Mouse (Mus musculus): ENCODE results near the gene Rsrc1. TPM values are rescaled to one million over a fixed set of nuclear protein-coding genes. Genes with fewer than 3 reads are reported as not detected.

The Rsrc1 gene
- 16.8 and 23.4 TPM in 2 replicates for polyA plus RNA-seq (2012)

DNA sequence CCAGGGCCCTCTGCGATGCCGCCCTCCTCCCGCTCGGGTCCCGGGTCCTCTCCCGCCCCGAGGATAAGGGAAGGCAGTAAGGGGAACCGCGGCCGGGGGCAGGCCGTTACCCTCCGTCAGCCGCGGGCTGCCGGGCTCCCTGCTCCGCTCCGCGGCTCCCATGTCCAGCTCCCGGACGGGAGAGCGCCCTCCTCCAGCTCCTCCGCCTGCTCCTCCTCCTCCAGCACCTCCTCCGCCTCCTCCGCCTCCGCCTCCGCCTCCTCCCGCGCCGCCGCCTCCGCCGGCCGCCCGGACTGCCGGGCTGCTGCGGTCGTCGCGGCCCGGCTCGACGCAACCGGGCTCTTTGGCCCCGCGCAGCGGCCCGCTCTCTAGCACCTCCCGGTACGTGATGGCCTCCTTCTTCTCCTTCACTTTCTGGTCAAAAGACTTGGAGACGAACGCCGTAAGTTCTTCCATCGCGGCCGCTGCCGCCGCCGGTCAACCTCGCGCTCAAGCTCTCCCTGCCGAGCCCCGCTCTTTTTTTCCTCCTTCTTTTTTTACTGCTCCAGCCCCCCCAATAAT is at the start of gene Rsrc1:
Gene Rsrc1, plus strand, starts transcription at position 290 of the 561 bp plus-strand sequence.
- TF ChIP-seq GATA1 (IDR thresholded peaks at IDR 0.05; ENCODE audit: low read length): no peak

DNA sequence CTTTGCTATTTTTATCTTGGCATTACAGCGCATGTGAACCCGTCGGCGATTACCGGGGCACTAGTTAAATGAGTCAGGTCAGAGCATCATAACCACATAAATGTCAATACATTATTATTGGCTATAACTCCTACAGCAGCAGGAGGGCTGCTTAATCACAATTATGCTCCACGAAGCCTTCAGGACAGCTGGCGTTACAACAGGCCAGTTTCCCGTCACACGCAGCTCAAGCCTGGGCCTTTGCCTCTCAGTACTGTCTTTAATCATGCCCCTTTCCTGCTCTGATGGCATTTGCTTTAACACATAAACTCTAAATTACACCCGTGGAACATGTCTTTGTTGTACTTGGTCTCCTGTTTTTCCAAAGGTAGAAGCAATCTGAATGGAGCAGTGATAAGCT is 41.5 kb upstream of the Rsrc1 start:
- TF ChIP-seq GATA1 (IDR thresholded peaks at IDR 0.05; ENCODE audit: low read length): no peak

DNA sequence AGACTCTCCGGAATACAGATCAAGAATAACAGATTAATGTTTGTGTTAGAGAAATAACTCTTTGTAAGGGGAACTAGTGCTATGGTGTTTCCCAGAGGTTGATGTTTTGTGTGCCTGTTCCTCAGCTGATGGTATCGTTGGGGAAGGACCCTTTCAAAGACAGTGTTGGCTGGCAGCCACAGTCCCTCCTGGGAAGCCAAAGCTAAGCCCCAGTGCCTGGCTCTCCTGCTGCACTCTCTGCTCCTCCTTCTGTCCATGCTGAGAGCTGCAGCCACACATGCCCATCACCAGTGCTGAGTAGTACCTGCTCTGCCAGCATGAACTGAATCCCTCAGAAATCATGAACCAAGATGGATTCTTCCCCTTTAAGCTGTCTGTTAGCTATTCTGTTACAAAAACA is 26.1 kb upstream of the Rsrc1 start:
- no peak for TF ChIP-seq GATA1 (IDR thresholded peaks at IDR 0.05; ENCODE audit: low read length)

DNA sequence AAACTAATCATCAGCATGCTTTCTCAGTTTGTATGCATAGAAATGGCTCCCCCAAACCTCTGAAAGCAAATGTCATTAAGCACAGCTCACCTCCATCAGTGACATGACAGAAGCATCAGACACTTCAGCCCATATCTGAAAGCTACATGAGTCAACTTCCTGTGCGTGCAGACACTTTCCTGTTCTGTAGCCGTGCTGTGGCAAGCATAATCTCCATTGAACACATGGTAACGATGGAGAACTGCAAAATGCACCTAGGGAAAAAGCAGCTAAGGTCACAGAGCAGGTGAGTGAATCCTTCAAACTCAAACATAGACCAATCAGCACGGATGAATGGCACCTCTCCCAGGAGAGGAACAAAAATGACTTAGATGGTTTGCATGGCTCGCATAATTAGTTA is 21.2 kb upstream of the Rsrc1 start:
- TF ChIP-seq GATA1 (IDR thresholded peaks at IDR 0.05; ENCODE audit: low read length): no peak

DNA sequence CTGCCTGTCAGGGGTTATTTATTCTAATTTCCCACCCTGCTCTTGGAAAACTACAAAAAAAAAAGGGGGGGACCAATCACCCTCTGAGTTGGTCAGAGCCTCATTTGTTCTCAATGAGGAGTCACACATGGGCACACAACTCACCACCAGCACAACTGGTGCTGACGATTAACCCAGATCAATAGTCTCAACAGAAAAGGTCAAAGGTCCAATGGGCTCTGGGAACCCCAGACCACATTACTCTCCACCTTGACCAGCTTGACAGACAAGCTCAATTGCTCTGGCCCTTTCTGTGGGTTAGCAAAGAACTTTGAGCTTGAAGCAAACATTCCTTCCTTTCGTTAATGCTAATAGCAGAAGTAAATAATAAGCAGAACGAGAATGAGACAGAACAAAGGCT is 16.3 kb upstream of the Rsrc1 start:
- no peak for TF ChIP-seq GATA1 (IDR thresholded peaks at IDR 0.05; ENCODE audit: low read length)

DNA sequence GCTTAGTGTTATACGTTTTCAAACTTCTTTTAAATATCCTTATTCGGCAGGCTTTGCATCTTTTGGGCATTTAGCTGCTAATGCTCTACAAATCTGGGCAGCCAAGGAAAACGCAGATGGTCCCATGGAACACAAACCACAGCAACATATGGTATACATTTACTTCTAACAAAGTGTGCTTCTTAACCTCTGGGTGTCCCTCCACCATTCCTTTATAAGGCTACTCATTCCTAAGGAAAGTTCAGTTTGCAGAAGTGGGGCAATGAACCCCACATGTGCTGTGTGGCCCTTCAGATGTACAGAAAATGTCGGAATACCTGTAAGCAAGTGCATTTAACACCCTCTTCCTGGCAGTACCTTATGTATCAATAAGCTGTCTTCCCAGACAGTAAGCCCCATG is 13.7 kb upstream of the Rsrc1 start:
- no peak for TF ChIP-seq GATA1 (IDR thresholded peaks at IDR 0.05; ENCODE audit: low read length)

DNA sequence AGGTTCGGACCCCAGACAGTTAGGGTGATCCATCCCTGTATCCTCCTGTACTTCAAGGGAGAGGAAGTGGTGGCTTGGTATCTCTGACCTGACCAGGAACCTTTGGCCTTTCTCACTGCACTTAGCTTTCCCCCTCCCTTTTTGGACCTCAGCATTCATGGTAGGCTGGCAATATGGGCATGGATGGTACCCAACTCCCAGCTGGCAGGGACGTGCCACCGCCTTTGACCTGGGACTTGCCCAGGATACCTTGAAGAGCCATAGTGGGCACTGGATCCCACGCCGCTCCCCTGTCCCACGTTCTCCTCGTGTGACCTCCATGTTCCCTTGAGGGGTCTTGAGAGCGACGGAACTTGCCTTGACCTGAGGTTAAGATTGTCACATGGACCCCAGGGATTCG is 10.9 kb upstream of the Rsrc1 start:
- no peak for TF ChIP-seq GATA1 (IDR thresholded peaks at IDR 0.05; ENCODE audit: low read length)

DNA sequence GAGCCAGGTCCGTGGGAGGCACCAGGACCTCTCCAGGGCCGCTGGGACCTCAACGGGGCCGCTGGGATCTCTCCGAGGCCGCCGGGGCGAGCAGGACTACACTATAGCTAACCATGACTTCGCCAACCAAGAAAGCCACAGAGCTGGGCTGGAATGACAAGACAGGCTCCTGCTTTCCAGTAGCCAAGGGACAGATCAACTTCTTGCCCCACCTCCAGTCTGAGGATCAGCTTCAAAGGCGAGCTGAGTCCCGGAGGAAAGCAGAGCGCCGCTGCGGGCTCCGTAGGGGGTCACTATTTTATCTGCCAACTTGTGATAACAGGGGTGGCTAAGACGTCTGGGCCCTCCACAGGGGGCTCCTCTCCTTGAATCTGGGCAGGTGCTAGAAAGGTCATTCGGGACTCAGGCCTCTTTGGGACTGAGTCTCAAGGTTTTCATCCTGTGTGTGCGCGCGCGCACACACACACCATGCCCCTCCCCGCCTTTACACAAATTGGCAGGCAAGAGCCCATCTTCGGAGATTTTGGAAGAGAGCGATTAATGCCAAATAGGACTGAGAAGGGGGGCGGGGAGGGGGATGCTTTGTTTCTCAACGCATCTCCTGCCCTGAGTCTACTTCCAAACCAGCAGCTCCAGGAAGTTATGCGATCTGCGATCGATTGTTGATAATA is 10.4 kb upstream of the Rsrc1 start:
- no peak for TF ChIP-seq GATA1 (IDR thresholded peaks at IDR 0.05; ENCODE audit: low read length)

DNA sequence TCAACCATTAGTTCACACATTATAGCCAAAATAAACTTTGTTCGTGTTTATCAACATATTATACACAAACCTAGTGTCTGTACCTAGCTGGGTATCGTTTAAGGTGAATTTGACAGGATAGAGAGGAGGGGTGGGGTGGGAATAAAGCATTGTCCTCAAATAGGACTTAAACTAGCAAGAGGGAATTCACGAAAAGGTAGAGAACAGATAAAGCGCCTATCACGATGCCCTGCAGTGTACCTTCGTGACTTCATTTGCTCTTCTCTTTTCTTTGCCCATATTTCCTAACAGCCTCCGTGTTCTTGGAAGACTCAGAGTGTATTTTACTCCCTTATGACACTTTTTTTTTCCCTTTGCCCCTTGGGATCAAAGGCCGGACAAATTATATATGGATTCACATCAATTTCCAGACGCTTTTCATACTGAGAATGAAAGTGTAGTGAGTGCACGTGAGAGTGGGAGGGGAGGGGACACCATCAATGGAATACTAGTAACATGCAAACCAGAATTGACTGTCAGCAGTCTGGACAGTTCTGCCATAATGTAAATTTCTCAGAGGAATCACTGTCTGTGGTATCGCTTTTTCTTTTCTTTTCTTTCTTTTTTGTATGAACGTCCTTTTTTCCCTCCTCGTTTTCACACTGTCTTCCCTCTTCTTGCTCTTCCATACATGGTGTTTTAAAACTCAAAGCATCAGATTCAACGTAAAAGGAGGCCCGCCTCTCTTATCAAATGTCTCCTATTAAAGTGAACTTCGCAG is 8.8 kb upstream of the Rsrc1 start:
- no peak for TF ChIP-seq GATA1 (IDR thresholded peaks at IDR 0.05; ENCODE audit: low read length)

DNA sequence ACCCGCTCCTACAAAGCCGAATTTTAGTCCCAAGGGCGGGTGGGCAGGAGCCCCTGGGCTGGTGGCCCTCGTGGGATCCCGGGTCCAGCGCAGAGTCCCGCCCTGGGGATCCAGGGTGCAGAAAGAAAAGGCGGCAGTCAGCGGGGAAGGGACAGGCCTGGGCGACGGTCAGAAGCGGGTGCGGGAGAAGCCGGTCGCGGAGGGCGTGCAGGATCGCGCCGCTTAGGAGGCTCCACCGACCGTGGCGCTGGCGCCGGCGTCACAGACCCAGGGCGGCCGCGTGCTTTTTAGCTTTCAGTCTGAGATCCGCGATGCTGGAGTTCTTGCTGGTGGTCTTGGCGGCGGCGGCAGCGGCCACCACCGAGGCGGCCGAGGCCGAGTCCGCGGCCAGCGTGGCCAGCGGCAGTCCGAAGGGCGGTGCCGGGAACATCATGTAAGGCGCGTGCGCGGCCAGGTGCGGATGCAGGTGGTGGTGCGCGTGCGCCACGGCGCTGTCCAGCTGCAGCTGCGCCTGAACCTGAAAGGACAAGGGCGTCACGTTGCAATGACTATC is 7.7 kb upstream of the Rsrc1 start:
- no peak for TF ChIP-seq GATA1 (IDR thresholded peaks at IDR 0.05; ENCODE audit: low read length)

DNA sequence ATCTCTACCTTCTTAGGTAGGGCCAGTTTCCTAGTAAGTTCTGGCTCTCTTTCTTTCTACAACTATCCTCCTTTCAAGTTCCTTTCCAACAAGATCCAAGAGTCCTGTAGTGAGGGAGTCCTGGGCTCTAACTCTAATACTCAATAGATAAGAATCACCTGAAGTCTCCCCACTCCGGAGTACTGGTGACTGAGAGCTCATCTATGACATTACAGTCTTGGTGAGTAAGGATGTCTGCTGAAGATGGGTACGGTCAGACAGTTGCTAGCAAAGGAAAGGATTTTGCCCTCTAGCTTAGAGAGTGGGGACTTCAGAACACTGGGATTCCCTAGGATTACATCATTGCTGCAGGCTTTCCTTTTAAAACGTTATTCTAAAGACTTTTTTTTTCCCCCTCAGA is 6.7 kb upstream of the Rsrc1 start:
- no peak for TF ChIP-seq GATA1 (IDR thresholded peaks at IDR 0.05; ENCODE audit: low read length)

DNA sequence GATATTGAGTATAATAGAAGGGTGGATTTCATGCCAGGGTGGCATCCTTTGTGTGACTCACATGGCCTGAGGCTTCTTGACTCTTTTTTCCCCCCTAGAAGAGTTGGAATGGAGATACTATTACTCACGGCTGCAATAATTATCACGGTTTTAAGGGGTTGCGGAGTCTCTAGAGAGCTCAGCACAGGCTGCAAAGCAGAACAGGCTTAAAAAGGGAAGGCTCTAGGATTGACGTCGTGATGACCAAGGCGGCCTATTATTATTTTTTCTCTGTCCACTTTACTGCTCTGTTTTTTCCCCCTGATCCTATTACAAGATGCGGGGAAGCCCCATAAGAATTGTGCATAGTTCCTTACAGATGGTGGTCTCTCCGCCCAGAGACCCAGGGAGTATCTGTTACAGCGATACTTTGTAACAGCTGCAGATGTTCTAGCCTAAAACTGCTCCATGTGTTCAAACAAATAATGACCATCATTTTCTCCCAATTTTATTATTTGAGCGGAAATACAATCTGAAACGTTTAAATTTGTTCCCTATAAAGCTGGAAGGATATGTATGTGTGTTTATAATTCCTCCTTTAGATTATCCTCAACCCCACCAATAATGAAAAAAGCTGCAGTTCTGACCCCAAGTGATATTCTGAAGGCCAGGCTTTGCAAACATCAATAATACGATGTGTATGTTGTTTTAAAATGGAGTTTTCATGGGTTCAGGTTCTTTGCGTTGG is 4.1 kb upstream of the Rsrc1 start:
- TF ChIP-seq GATA1 (IDR thresholded peaks at IDR 0.05; ENCODE audit: low read length): no peak

DNA sequence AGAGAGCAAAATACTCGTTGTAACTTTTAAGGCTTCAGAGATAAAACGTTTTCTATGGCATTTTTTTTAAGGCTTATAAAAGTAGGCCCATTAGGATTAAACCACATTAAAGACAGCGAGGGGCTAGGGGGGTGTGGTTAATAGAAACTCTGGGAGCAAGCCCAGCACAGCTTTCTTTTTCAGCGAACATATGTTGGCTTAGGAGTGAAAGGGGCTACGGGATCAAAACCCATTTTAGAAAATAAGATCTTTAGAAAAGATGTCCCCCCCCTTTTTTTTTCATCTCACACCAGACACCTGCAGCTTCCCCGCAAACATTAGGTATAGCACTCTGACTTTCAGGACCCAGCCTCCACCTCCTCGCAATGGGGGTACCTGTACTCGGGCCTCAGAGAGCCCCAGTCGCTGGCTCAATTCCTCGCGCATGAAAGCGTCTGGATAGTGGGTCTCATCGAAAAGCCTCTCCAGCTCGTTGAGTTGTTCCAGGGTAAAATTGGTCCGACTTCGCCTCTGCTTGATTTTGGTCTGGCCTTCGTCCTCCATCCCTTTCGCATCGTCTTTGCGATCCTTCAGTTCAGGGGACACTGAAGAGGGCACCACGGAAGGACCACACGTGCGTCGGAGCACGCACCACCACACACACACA is 3.3 kb upstream of the Rsrc1 start:
- TF ChIP-seq GATA1 (IDR thresholded peaks at IDR 0.05; ENCODE audit: low read length): no peak

DNA sequence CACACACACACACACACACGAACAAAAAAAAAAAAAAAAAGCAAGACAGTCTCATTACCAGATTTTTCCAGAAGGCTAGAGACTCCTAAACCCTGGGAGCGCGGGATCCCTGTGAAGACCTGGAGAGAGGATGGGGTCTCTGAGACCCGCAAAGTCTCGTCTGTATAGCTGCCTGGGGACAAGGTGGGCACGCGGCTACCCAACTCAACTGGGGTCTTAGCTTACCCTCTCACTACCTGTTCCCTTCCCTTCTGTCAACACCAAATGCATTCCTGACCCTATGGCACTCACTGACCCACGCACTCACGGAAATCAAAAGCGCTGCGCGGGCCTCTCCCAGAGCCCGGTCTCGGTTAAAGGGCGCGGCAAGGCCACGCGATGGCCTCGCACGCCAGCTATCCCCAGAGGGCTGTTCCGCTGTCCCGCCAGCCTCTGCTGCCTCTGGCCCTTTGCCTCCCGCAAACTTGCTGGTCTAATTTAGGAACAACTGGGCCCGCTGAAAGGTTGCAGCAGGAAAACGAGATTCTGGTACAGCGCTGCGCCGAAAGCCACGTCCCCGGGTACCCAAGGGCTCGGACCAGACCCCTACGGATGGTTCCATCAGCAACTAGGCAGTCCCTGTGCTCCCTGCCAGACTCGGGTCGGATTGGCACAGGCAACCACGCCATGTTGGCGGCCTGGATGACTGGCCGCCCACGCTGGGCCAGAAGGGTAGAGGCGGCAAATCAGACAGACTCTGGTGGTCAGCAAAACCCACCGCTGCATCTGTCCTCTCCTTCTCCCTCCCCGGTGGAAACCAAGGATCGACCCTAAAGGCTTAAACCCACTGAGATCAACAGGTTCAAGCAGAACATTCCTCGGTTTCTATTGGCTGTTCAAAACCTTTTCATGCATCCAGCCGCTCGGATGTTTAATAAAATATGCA is 2.5 kb upstream of the Rsrc1 start:
- no peak for TF ChIP-seq GATA1 (IDR thresholded peaks at IDR 0.05; ENCODE audit: low read length)
